Mouse (Mus musculus) frontal cortex, adult 2 months (tissue): ENCODE results near the gene Rnase10. TPM values are rescaled to one million over a fixed set of nuclear protein-coding genes. Genes with fewer than 3 reads are reported as not detected.
A peak's percentile ranks its signal among the peaks of the same experiment; 100 is the strongest.
"Not testable (repeated sequence)": the region's sequence is repeated elsewhere in the genome, so short reads cannot be mapped to it uniquely, and the experiment has no call there.

Experiments
- DNase-seq, 2 experiments: peaks; one replicate each; pipeline ENCODE4 v3.0.0; 2022; ENCODE audit warnings: low spot score in 1 of 2; ENCODE audit errors: extremely low spot score in 1 of 2
- polyA plus RNA-seq: library from polyadenylated mRNA; depleted of rRNA; stranded (reverse); fragments of >200 nt; gene quantifications from 2 replicates; pipeline ENCODE4 v1.2.3, GENCODE M21; 2012

The Rnase10 gene
- polyA plus RNA-seq, 1 experiment, result 0.16 TPM

DNA sequence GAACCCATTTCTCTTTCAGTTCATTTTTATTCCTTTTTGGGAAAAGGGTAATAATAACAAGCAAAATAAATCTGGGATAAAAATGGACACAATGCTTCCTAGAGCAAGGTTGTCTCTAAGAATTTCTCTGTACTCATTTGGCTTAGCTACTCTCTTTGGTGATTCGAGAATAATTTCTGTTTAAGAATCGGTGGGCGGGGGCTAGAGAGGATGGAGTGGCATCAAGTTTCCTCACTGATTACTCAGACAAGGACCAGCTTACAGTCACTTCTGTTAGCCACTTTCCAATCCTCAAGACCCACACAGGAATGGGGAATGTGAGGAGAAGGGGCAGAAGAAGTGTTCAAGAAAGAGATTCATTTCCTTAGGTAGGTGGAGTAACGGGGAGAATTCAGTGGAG lies 1.2 kb downstream of the Rnase10 start:
- no peak for DNase-seq

DNA sequence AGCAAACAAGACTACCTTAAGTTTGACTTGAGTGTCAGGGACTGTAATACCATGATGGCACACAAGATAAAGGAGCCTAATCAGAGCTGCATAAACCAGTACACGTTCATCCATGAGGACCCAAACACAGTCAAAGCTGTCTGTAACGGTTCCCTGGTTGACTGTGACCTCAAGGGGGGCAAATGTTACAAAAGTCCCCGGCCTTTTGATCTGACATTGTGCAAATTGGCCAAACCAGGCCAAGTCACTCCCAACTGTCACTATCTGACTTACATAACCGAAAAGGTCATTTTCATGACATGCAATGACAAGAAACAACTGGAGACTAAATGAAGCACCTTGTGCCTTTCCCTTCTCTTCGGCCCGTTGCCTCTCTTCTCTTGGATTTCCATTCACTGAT lies 2.0 kb downstream of the Rnase10 start:
- no peak for DNase-seq

- not testable (repeated sequence) for DNase-seq
Measured at GRCm38 (mm10) chr14:51014724-51015123, 7.2 kb downstream of the Rnase10 start.

DNA sequence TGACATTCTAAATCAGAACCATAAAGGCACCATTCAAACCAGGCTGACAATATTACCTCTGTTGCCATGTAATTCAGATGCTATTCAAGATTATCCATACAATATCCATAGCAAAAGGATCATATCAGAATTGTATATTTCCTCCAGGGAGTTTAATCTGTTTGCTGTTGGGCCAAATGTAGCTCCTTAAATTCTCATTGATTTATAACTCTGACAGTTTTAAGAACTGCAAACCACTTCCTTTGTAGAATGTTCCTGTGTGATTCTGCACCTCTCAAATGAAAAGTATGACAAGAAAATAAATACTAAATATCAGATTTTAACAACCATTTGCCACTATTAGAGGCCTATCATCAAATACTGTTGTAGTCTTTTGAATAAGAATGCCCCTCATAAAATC lies 8.2 kb downstream of the Rnase10 start:
- no peak for DNase-seq

- DNase-seq, result no peak
Measured at GRCm38 (mm10) chr14:51017256-51017655, 9.7 kb downstream of the Rnase10 start.

DNA sequence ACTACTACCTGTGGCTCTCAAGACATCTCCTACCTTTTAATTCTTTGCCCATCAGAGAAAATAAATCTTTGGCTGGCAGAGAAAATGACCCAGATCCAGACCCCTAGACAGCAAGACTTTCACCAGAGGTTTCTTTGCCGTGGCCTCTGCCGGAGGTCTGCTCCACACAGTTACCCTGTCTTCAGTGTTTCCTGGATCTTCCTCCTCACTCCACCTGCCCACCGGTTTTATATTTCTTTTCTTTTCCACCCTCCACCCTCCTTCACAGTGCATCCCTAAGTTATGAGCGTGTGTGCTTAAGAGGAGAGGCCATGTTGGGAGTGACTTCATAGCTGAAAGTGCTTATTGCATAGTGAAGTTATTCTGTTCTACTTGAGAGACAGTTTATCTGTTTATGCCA lies 15.9 kb downstream of the Rnase10 start:
- no peak for DNase-seq

DNA sequence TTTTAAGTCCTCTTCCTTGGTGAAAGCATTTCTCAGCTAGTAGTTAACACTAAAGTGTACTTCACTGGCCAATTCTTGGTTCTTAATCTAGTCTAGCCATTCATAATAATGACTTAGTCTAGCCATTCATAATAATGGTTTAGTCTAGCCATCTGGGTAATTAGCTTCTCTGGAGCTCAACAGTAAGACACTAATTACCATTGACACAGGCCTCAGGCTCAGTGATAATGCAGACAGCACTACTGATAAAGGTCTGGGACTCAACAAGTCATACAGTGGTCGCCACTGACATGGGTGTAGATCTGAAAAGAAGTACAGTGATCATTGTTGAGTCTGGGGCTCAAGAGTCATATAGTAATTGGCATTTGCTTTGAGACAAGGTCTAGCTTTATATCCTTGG lies 17.3 kb downstream of the Rnase10 start:
- no peak for DNase-seq

DNA sequence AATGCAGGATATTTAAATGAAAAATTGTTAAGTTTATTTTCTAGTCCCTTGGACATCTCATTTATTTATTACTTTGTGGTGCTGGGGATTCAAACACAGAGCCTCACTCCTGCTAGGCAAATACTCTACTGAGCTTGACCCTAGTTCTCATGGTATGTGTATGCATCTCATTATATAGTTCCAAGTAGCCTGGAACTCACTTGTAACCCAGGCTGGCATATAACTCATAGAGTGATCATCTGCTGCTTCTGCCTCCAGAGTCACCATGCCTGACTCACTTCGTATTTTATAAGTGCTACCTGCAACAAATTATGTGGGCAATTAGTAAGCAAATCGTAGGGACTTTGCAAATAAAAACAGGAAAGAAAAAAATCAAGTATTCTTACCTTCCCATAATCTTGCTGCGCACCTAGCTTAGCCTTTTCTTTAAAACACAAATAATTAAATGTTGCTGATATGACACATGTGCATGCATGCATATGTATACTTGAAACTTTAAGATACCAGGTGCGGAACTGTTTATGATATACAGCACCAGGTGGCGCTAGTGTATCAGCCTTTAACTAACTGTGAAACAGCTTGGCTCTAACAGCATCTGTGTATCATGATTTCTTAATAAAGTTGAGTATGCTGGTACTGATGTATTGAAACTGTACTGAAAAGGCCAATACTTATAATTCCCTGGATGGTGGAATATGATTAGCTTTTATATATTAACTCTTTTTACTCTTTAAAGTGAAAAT lies 19.0 kb downstream of the Rnase10 start:
- peak; percentile 34 to 89 for DNase-seq

DNA sequence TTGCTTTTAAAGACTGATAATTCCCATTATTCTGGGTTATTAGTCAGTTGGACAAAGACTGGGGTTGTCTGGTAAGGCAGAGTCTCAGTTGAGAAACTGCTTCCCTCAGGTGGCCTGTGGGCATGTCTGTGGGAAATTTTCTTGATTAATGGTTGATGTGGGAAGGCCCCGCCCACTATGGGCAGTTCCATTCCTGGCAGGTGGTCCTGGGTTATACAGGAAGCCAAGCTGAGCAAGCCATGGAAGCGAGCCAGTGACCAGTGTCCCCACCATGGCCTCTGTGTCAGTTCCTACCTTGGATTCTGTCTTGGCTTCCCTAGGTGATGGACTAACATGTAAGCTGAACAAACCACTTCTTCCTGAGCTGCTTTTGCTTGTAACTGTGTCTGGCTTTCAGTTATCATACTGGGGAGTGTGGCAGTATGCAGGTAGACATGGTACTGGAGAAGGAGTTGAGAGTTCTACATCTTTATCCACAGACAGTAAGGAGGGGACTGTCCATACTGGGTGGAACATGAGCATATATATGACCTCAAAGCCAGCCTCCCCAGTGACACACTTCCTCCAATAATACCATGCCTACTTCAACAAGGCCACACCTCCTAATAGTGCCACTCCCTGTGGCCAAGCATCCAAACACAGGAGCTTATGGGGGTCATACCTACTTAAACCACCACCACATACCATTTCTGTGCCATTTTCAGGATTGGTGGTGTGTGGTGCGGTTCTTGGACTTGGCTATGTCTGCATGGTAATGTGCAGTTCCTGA lies 20.0 kb downstream of the Rnase10 start:
- DNase-seq, result no peak

DNA sequence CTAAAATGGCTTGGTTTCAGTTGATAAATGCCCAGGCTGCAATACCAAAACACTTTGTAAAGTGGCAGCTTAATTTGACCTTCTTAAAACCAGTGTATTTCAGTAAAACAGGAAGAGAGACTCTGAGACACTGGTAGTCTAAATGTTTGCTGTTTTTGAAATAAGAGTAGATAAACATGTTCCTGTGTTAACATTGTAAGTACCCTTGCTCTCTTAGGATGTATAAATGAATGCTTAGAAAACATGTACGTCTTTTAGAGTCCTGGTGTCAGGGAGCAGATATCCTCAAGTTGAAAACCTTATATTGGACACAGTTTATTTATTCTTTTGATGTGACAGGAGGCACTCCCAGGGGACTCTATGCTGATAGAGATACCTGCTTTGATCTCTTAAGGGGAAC lies 27.7 kb downstream of the Rnase10 start:
- DNase-seq, result no peak

- no peak for DNase-seq
Measured at GRCm38 (mm10) chr14:51036214-51036613, 28.7 kb downstream of the Rnase10 start.

DNA sequence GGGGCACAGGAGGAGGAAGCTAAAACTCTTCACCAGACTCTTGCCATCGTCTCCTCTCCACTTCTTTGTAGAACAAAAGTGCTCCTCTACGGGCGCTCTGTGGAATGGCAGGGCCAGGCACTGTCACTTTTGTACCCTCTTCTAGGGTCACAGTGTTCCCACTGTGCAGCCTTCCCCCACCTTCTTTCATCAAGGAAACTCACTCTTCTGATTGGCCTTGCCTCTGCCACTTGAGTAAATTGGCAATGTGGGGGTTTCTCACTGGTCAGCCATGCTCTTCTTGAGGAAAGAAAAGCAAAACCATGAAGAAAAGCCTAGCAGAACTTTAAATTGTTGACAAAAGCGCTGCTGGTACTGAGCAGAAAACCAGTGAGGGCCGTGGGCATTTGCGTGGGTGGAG lies 34.2 kb downstream of the Rnase10 start, which contains the start of gene Rnase9:
Gene Rnase9 (minus strand): TSS at position 101 of the 400 bp plus-strand sequence.
- DNase-seq, result no peak

DNA sequence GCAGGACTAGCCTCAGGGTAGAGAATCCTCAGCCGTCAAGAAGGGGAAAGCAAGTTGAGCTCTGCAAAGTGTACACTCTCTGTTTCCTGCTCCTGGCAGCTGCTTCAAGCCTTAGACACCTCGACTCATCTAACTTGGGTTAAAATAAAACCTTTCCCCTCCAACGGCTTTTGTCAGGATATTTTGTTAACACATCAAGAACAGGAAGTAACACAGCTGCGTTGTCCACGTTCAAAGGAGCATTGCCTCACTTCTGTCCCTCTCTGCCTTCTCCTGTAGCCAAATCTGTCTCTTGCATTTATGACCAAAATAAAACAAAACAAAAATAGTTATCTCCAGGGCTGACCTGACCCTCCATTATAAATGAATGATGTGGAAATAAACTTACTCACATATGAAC lies 40.3 kb downstream of the Rnase10 start:
- no peak for DNase-seq

- no peak for DNase-seq
Measured at GRCm38 (mm10) chr14:51050063-51050462, 42.5 kb downstream of the Rnase10 start, which contains the start of gene Rnase11. TSS of gene Rnase11 (minus strand) at chr14:51050163.

DNA sequence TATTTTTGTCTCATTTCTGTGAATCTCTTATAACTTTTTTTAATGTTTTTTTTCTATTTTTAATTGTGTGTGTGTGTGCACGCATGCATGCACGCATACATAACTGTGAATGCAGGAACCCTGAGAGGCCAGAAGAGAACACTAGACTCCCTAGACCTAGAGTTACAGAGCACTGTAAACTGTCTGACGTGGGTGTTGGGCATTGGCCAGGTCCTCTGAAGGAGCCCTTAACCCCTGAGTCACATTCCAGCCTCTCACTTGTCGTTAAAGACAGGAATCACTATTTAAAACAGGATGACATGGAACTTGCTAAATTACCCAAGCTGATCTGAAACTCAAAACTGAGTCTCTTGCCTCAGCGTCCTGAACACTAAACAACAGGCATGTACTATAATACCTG lies 44.4 kb downstream of the Rnase10 start:
- DNase-seq, result no peak

GRCm38 (mm10) chr14:51053176-51053575 lies 45.6 kb downstream of the Rnase10 start:
- DNase-seq, result no peak

DNA sequence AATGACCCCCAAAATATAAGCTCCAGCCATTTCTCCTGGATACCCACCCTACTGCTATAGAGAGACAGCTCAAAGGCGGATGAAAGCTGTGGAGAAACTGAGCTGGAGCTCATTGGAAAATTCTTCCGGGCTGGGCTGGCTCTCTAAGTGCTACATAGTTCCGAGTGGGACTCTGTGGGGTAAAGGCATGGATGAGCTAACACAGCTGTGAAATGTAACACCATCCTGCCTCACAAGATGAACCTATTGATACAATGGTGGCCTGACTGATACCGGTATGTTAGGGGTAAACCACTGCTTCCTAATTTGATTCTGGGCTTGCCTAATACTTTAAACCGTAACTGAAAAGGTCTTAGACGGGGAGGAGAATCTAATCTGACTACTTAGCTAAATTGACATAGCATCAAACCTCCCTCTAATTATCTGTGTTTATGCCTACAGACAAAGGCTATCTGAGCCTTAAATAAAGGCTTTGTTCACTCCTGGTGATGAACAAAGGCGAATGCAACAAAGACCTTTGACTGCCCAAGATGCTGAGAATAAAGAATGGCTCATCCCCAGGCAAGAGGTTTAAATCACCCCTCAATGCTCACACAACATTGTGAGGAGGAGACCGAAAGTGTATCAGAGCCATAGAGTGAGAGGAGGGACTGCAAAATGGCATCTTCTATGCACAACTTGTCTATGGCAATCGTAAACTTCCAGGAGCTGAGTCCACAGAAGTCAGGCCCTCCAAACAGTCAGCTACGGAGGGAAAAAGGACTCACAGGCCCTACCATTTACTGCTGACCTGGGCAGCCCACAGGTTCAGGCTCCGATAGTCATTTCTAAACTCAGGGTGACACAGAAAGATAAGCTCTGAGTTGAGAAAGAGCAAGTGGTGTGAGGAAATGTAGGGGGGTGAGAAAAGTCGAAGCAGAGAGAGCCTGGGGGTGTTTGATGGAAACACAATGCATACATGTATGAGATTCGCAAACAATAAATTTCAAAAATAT lies 47.0 kb downstream of the Rnase10 start:
- DNase-seq, result no peak

- DNase-seq, result no peak
Measured at GRCm38 (mm10) chr14:51057401-51057831, 49.9 kb downstream of the Rnase10 start, which contains the start of gene Rnase12. TSS of gene Rnase12 (minus strand) at chr14:51057661.
